Mouse (Mus musculus): ENCODE results near the gene Pdgfb. TPM values are rescaled to one million over a fixed set of nuclear protein-coding genes. Genes with fewer than 3 reads are reported as not detected.

Gene Pdgfb
- polyA plus RNA-seq, 1 experiment, result 27.2 TPM

DNA sequence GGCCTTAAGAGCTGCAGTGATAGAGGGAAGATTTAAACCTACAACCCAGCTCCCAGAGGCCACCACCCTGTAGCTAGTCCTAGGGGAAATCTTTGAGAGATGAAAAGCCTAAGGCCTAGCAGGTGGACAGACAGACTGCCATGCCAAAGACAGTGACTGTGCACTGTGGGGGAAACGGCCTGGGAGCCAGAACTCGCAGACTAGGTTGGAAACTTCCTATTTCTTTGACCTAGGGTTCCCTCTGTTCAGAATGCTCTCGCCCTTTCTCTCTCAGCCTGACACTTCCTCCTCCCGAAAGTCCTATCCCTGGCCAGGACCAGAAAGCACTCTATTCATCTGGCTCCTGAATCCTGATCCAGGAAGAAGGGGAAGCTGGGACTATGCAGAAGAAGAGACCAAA lies 27.4 kb upstream of the Pdgfb start:
- Histone ChIP-seq H3K27me3 (ENCODE audit: control insufficient read depth, insufficient read depth, insufficient read length) (no peaks in the 10 kb centered on the region), H3K4me3 (ENCODE audit: insufficient read depth, poor library complexity, severe bottlenecking) (no peak overlapping the region), H3K79me3 (ENCODE audit: low read depth) (no peaks in the 10 kb centered on the region), H3K79me2 (ENCODE audit: control insufficient read depth, insufficient read depth) (no peaks in the 10 kb centered on the region), H3K36me3 (ENCODE audit: control insufficient read depth, insufficient read depth) (no peaks in the 10 kb centered on the region), H3ac (ENCODE audit: control insufficient read depth, insufficient read length, low read depth) (no peak overlapping the region)
- no peak for TF ChIP-seq CEBPB (IDR thresholded peaks at IDR 0.05; ENCODE audit: low read depth)
- no peak for TF ChIP-seq FOSL1 (IDR thresholded peaks at IDR 0.05; ENCODE audit: insufficient read depth, low read length, poor library complexity, severe bottlenecking)
- TF ChIP-seq USF1 (IDR thresholded peaks at IDR 0.05; ENCODE audit: low read depth), result no peak
- no peak for TF ChIP-seq MAX (IDR thresholded peaks at IDR 0.05)
- TF ChIP-seq MYOG (IDR thresholded peaks at IDR 0.05; ENCODE audit: control insufficient read depth, extremely low read depth, insufficient read length), result no peak
- no peak for TF ChIP-seq MYOD1 (IDR thresholded peaks at IDR 0.05; ENCODE audit: control insufficient read depth, insufficient read length, low read depth)
- TF ChIP-seq CTCF (IDR thresholded peaks at IDR 0.05; ENCODE audit: control insufficient read depth, insufficient read depth, insufficient read length), result no peak

DNA sequence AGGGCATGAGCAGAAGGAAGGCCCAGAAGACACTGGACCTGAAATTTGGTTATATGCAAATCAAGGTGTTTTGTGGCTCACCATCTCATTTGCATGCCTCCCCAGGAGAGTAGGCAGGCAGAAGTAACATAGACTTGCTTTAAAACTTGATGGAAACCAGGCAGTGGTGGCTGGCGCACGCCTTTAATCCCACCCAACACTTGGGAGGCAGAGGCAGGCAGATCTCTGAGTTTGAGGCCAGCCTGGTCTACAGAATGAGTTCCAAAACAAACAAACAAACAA lies 23.3 kb upstream of the Pdgfb start:
- Histone ChIP-seq H3K79me2 (ENCODE audit: control insufficient read depth, insufficient read depth) (no peaks in the 10 kb centered on the region), H3K36me3 (ENCODE audit: control insufficient read depth, insufficient read depth) (no peaks in the 10 kb centered on the region), H3K27me3 (ENCODE audit: control insufficient read depth, insufficient read depth, insufficient read length) (no peaks in the 10 kb centered on the region), H3ac (ENCODE audit: control insufficient read depth, insufficient read length, low read depth) (no peak overlapping the region), H3K79me3 (ENCODE audit: low read depth) (no peaks in the 10 kb centered on the region), H3K4me3 (ENCODE audit: insufficient read depth, poor library complexity, severe bottlenecking) (no peak overlapping the region)
- TF ChIP-seq MAX (IDR thresholded peaks at IDR 0.05) (no peak), MYOD1 (IDR thresholded peaks at IDR 0.05; ENCODE audit: control insufficient read depth, insufficient read length, low read depth) (no peak), CTCF (IDR thresholded peaks at IDR 0.05; ENCODE audit: control insufficient read depth, insufficient read depth, insufficient read length) (no peak), FOSL1 (IDR thresholded peaks at IDR 0.05; ENCODE audit: insufficient read depth, low read length, poor library complexity, severe bottlenecking) (no peak), MYOG (IDR thresholded peaks at IDR 0.05; ENCODE audit: control insufficient read depth, extremely low read depth, insufficient read length) (no peak), USF1 (IDR thresholded peaks at IDR 0.05; ENCODE audit: low read depth) (no peak), CEBPB (IDR thresholded peaks at IDR 0.05; ENCODE audit: low read depth) (no peak)

GRCm38 (mm10) chr15:80037255-80038109 lies 22.7 kb upstream of the Pdgfb start:
- TF ChIP-seq MYOD1 (IDR thresholded peaks at IDR 0.05; ENCODE audit: control insufficient read depth, insufficient read length, low read depth) (no peak), MAX (IDR thresholded peaks at IDR 0.05) (peak; percentile 88), USF1 (IDR thresholded peaks at IDR 0.05; ENCODE audit: low read depth) (no peak), FOSL1 (IDR thresholded peaks at IDR 0.05; ENCODE audit: insufficient read depth, low read length, poor library complexity, severe bottlenecking) (peak; percentile 56)
- H3ac ChIP-seq (ENCODE audit: control insufficient read depth, insufficient read length, low read depth), result no peak overlapping the region
- no peaks in the 10 kb centered on the region for H3K79me2 ChIP-seq (ENCODE audit: control insufficient read depth, insufficient read depth)
- H3K4me3 ChIP-seq (ENCODE audit: insufficient read depth, poor library complexity, severe bottlenecking), result no peak overlapping the region
- H3K27me3 ChIP-seq (ENCODE audit: control insufficient read depth, insufficient read depth, insufficient read length), result no peaks in the 10 kb centered on the region
- H3K79me3 ChIP-seq (ENCODE audit: low read depth), result no peaks in the 10 kb centered on the region
- H3K36me3 ChIP-seq (ENCODE audit: control insufficient read depth, insufficient read depth), result no peaks in the 10 kb centered on the region

DNA sequence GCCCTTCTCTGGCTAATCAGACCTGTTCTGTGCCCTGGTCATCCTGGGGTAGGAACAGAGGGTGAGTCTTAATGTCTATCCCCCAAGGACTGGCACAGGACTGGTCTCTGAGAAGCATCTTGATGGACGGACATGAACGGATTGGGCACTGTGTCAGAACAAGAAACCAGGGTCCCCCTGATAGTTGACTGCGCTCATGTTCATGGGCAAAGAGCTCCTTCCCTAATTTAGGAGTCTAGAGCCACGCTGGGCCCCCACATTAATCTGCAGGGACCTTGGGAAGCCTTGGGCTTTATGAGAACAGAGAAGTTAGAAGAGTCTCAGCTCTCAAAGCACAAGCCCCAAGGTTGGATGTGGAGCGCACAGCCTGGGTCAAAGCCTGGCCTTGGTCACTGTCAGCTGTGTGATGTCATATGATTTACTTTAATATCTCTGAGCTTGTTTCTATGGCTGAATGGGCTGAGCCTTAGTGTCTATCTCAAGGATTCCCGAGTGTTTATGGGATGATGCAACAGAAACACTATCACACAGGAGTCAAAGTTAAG lies 20.6 kb upstream of the Pdgfb start:
- no peak overlapping the region for H3ac ChIP-seq (ENCODE audit: control insufficient read depth, insufficient read length, low read depth)
- no peaks in the 10 kb centered on the region for H3K79me2 ChIP-seq (ENCODE audit: control insufficient read depth, insufficient read depth)
- H3K79me3 ChIP-seq (ENCODE audit: low read depth), result no peaks in the 10 kb centered on the region
- H3K4me3 ChIP-seq (ENCODE audit: insufficient read depth, poor library complexity, severe bottlenecking), result no peak overlapping the region
- H3K27me3 ChIP-seq (ENCODE audit: control insufficient read depth, insufficient read depth, insufficient read length), result no peaks in the 10 kb centered on the region
- H3K36me3 ChIP-seq (ENCODE audit: control insufficient read depth, insufficient read depth), result no peaks in the 10 kb centered on the region
- TF ChIP-seq MAX (IDR thresholded peaks at IDR 0.05) (no peak), USF1 (IDR thresholded peaks at IDR 0.05; ENCODE audit: low read depth) (no peak), MYOG (IDR thresholded peaks at IDR 0.05; ENCODE audit: control insufficient read depth, extremely low read depth, insufficient read length) (no peak), FOSL1 (IDR thresholded peaks at IDR 0.05; ENCODE audit: insufficient read depth, low read length, poor library complexity, severe bottlenecking) (no peak), CTCF (IDR thresholded peaks at IDR 0.05; ENCODE audit: control insufficient read depth, insufficient read depth, insufficient read length) (no peak), MYOD1 (IDR thresholded peaks at IDR 0.05; ENCODE audit: control insufficient read depth, insufficient read length, low read depth) (no peak), CEBPB (IDR thresholded peaks at IDR 0.05; ENCODE audit: low read depth) (no peak)

DNA sequence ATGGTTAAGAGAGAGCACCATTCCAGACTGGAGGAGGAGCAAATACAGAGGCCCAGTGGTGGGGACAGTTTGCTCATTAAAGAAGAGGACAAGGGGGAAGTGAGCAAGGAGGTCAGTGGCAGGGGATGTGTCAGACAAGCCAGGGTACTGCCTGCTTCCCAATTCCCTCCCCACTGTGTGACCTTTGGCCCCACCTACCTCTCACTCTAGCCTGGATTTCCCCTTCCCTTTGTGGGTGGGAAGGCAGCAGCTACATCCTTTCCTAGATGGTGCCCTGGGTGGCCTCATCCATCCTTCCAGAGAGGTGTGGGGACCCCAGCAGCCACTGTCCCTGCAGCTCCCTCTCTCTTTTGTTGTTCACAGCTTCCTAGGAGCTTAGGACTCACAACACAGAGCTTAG lies 20.1 kb upstream of the Pdgfb start:
- H3ac ChIP-seq (ENCODE audit: control insufficient read depth, insufficient read length, low read depth), result no peak overlapping the region
- no peaks in the 10 kb centered on the region for H3K79me3 ChIP-seq (ENCODE audit: low read depth)
- TF ChIP-seq USF1 (IDR thresholded peaks at IDR 0.05; ENCODE audit: low read depth) (no peak), MAX (IDR thresholded peaks at IDR 0.05) (no peak), CTCF (IDR thresholded peaks at IDR 0.05; ENCODE audit: control insufficient read depth, insufficient read depth, insufficient read length) (no peak), MYOG (IDR thresholded peaks at IDR 0.05; ENCODE audit: control insufficient read depth, extremely low read depth, insufficient read length) (no peak), CEBPB (IDR thresholded peaks at IDR 0.05; ENCODE audit: low read depth) (no peak), MYOD1 (IDR thresholded peaks at IDR 0.05; ENCODE audit: control insufficient read depth, insufficient read length, low read depth) (no peak), FOSL1 (IDR thresholded peaks at IDR 0.05; ENCODE audit: insufficient read depth, low read length, poor library complexity, severe bottlenecking) (no peak)
- H3K36me3 ChIP-seq (ENCODE audit: control insufficient read depth, insufficient read depth), result no peaks in the 10 kb centered on the region
- no peaks in the 10 kb centered on the region for H3K79me2 ChIP-seq (ENCODE audit: control insufficient read depth, insufficient read depth)
- H3K4me3 ChIP-seq (ENCODE audit: insufficient read depth, poor library complexity, severe bottlenecking), result no peak overlapping the region
- no peaks in the 10 kb centered on the region for H3K27me3 ChIP-seq (ENCODE audit: control insufficient read depth, insufficient read depth, insufficient read length)
